Mouse (Mus musculus) testis, adult 2 months (tissue): Measurements from ENCODE around the gene Bco1.

ENCODE experiments used
- CTCF ChIP-seq: fragments of 200-500 bp; IDR thresholded peaks from 2 replicates; pipeline ENCODE4 v1.5.1; 2012; ENCODE audit warnings: low read depth, mild to moderate bottlenecking, inconsistent platforms, low read length, moderate library complexity; ENCODE audit not compliant: control insufficient read depth, insufficient read depth, insufficient replicate concordance
- POLR2A ChIP-seq: fragments of 200-500 bp; IDR thresholded peaks from 2 replicates; pipeline ENCODE4 v1.6.1; 2012; ENCODE audit warnings: low read depth, mild to moderate bottlenecking, inconsistent platforms, low read length, moderate library complexity; ENCODE audit not compliant: control insufficient read depth

DNA sequence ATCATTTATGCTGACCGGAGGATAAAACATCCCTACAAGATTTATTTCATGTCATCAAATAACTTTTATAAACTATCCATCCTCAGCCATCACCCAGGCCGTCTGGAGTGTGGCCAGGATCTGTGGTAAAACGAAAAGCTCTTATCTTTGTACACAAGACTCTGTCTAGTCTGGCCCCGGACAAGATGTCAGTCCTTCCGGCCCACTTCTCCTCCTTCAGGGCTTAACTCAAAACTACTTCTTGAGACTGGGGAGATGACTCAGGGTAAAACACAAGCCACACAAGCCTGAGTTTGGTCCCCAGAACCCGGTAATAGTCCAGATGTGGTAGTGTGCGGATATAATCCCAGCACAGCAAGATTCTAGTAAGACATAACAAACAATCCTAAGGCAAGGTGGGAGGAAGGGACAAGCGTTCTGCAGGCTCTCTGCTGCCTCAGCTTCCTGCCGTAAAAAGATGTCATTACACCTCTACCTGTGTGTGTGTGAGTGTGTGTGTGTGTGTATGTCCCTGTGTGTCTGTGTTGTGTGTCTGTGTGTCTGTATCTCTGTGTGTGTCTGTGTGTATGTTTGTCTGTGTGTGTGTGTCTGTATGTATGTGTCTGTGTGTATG lies 12.6 kb upstream of the Bco1 start:
- TF ChIP-seq CTCF (no peak), POLR2A (no peak)
